Mouse (Mus musculus) right cerebral cortex, adult 18-20 months (tissue): ENCODE measurements around the gene Fam178b.
A peak's percentile ranks its signal among the peaks of the same experiment; 100 is the strongest.
"Not testable (repeated sequence)": the region's sequence is repeated elsewhere in the genome, so short reads cannot be mapped to it uniquely, and the experiment has no call there.

Experiments
- DNase-seq: peaks from one replicate; pipeline ENCODE4 v3.0.0; 2022; ENCODE audit warnings: mixed read lengths

The Fam178b gene

GRCm38 (mm10) chr1:36671260-36671659, 11.7 kb downstream of the Fam178b start:
- no peak for DNase-seq

GRCm38 (mm10) chr1:36670256-36670655, 12.7 kb downstream of the Fam178b start:
- DNase-seq, result no peak

GRCm38 (mm10) chr1:36668007-36668406, 15.0 kb downstream of the Fam178b start:
- not testable (repeated sequence) for DNase-seq

GRCm38 (mm10) chr1:36665934-36666333, 17.0 kb downstream of the Fam178b start:
- no peak for DNase-seq

GRCm38 (mm10) chr1:36665165-36665723, 17.7 kb downstream of the Fam178b start:
- no peak for DNase-seq

- DNase-seq, result no peak
Measured at GRCm38 (mm10) chr1:36664457-36664856, 18.5 kb downstream of the Fam178b start.

GRCm38 (mm10) chr1:36658621-36659399, 24.2 kb downstream of the Fam178b start:
- DNase-seq, result no peak

- no peak for DNase-seq
Measured at GRCm38 (mm10) chr1:36657658-36658415, 25.1 kb downstream of the Fam178b start.

- no peak for DNase-seq
Measured at GRCm38 (mm10) chr1:36656233-36656632, 26.8 kb downstream of the Fam178b start.

GRCm38 (mm10) chr1:36655039-36655438, 27.9 kb downstream of the Fam178b start:
- no peak for DNase-seq

- no peak for DNase-seq
Measured at GRCm38 (mm10) chr1:36647631-36648030, 35.4 kb downstream of the Fam178b start.

GRCm38 (mm10) chr1:36646285-36646684, 36.7 kb downstream of the Fam178b start:
- DNase-seq, result no peak

GRCm38 (mm10) chr1:36644615-36645007, 38.4 kb downstream of the Fam178b start:
- no peak for DNase-seq

GRCm38 (mm10) chr1:36643957-36644614, 38.9 kb downstream of the Fam178b start:
- DNase-seq, result no peak

- DNase-seq, result no peak
Measured at GRCm38 (mm10) chr1:36635826-36636485, 47.0 kb downstream of the Fam178b start.

- peak; percentile 62 for DNase-seq
Measured at GRCm38 (mm10) chr1:36634940-36635339, 48.0 kb downstream of the Fam178b start.

GRCm38 (mm10) chr1:36633920-36634319, 49.1 kb downstream of the Fam178b start:
- peak; percentile 39 for DNase-seq

GRCm38 (mm10) chr1:36632846-36633245, 50.1 kb downstream of the Fam178b start:
- no peak for DNase-seq

- DNase-seq, result no peak
Measured at GRCm38 (mm10) chr1:36632090-36632489, 50.9 kb downstream of the Fam178b start.

GRCm38 (mm10) chr1:36631391-36631790, 51.6 kb downstream of the Fam178b start:
- no peak for DNase-seq

- DNase-seq, result no peak
Measured at GRCm38 (mm10) chr1:36630053-36630739, 52.8 kb downstream of the Fam178b start.

GRCm38 (mm10) chr1:36628585-36628984, 54.4 kb downstream of the Fam178b start:
- no peak for DNase-seq
